Mouse (Mus musculus): ENCODE measurements around the gene Mogs. TPM values are rescaled to one million over a fixed set of nuclear protein-coding genes. Genes with fewer than 3 reads are reported as not detected.

Gene Mogs
- polyA plus RNA-seq, 1 experiment from 2014 or later = 34.9 TPM

DNA sequence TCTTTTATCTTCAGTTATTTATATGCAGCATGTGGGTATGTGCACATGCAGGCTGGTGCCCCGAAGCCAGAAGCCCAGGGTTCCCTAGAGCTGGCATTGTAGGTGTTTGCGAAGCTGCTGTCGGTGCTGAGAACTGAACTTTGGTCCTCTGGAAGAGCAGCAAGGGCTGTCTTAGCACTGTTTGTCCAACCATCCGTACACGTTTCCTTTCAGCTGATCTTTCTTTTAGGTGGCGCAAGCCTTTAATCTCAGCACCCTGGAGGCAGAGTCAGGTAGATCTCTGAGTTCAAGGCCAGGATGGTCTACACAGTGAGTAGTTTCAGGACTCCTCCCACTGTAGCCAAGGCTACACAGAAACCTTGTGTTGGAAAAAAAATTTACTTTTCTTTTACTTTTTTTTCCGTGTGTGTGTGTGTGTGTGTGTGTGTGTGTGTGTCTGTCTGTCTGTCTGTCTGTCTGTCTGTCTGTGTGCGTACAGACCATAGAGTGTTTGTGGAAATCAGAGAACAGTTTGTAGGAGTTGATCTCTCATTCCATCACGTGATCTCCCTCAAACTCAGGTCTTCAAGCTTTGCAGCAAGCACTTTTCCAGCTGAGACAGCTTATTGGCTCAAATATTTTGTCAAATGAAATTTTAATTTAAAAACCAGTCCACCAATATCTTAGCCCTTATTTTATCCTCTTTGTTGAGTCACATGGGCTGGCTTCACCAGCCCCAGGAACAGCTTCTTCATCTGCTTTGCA, 17.1 kb downstream of the Mogs start:
- H3K4me2 ChIP-seq (replicated peaks; ENCODE audit: low read depth, low read length) = no peak overlapping the region
- peak overlapping the region; percentile 89 for H3K27ac ChIP-seq (ENCODE audit: low read length)
- H3K9ac ChIP-seq (replicated peaks; ENCODE audit: low read length) = no peak overlapping the region
- H3K4me1 ChIP-seq (ENCODE audit: insufficient read depth, low read length) = peaks cover 34% of the 10 kb centered on the region
- no peaks in the 10 kb centered on the region for H3K9me3 ChIP-seq (ENCODE audit: low read length)
- no peaks in the 10 kb centered on the region for H3K36me3 ChIP-seq (ENCODE audit: insufficient read depth, low read length)
- H3K4me3 ChIP-seq (ENCODE audit: low read length) = no peak overlapping the region
- H3K27me3 ChIP-seq (ENCODE audit: insufficient read depth, low read length) = no peaks in the 10 kb centered on the region
- 80% methylated on average over 9 of the region's 9 CpGs for WGBS
- no peak for ATAC-seq (ENCODE audit: low FRiP score, low TSS enrichment)

DNA sequence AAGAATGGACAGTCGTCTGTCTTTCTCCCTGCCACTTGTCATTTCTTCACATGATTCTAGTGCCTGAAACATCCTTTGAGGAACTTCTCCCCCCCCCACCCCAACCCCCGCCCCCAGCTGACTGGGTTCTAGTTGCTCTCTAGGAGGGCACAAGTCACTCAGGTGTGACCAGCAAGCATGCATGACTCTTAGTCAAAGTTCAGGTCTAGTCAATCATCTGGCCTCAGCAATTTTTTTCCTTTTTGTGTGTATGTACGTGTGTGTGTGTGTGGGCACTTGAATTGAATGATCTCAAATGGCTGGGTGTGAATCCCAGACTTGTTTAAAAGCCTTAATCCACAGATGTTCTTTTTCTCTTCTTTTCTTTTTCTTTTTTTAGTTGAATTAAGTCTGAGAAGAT, 18.9 kb downstream of the Mogs start:
- no peaks in the 10 kb centered on the region for H3K27me3 ChIP-seq (ENCODE audit: insufficient read depth, low read length)
- WGBS = 57% methylated on average over 3 of the region's 3 CpGs
- H3K4me1 ChIP-seq (ENCODE audit: insufficient read depth, low read length) = peaks cover 48% of the 10 kb centered on the region
- H3K4me2 ChIP-seq (replicated peaks; ENCODE audit: low read depth, low read length) = no peak overlapping the region
- H3K36me3 ChIP-seq (ENCODE audit: insufficient read depth, low read length) = no peaks in the 10 kb centered on the region
- no peak overlapping the region for H3K27ac ChIP-seq (ENCODE audit: low read length)
- H3K9me3 ChIP-seq (ENCODE audit: low read length) = no peaks in the 10 kb centered on the region
- ATAC-seq (ENCODE audit: low FRiP score, low TSS enrichment) = no peak
- no peak overlapping the region for H3K9ac ChIP-seq (replicated peaks; ENCODE audit: low read length)
- no peak overlapping the region for H3K4me3 ChIP-seq (ENCODE audit: low read length)

DNA sequence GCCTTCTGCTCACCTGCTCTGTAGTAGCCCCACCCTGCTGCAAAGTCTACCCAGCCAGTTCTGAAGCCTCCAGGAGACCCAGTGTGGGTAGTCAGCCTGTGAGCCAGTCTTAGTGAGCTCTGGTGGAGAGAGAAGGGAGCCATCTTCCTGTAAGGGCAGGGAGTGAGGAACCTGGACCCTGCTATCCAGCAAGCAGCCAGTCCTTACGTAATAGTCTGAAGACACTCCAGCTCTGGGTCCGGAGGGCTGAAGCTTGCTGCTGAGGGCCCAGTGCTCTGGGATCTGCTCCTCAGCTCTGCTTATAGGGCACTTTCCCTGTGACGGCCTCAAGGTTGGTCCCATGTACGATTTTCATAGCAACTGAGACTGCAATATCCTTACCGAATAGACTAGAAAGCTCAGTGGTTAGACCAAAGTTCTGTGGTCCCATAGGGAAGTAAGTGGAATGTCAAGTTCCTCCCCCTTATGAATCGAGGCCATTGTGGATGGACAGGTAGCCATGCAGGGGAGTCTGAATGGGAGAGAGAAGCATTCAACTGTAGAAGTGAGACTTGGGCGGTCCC, 19.7 kb downstream of the Mogs start, which contains the start of gene Rtkn:
Gene Rtkn, plus strand, starts transcription at position 513 of the 563 bp plus-strand sequence.
- H3K9me3 ChIP-seq (ENCODE audit: low read length) = no peaks in the 10 kb centered on the region
- H3K4me1 ChIP-seq (ENCODE audit: insufficient read depth, low read length) = peaks cover 48% of the 10 kb centered on the region
- ATAC-seq (ENCODE audit: low FRiP score, low TSS enrichment) = no peak
- H3K27me3 ChIP-seq (ENCODE audit: insufficient read depth, low read length) = no peaks in the 10 kb centered on the region
- peak within 1 kb of the TSS; percentile 62 for H3K4me3 ChIP-seq (ENCODE audit: low read length)
- H3K36me3 ChIP-seq (ENCODE audit: insufficient read depth, low read length) = no peaks in the 10 kb centered on the region
- H3K27ac ChIP-seq (ENCODE audit: low read length) = peak within 1 kb of the TSS; percentile 100
- WGBS = 53% methylated on average over 7 of the region's 7 CpGs
- peak within 1 kb of the TSS; percentile 69 for H3K4me2 ChIP-seq (replicated peaks; ENCODE audit: low read depth, low read length)
- peak within 1 kb of the TSS; percentile 97 for H3K9ac ChIP-seq (replicated peaks; ENCODE audit: low read length)

DNA sequence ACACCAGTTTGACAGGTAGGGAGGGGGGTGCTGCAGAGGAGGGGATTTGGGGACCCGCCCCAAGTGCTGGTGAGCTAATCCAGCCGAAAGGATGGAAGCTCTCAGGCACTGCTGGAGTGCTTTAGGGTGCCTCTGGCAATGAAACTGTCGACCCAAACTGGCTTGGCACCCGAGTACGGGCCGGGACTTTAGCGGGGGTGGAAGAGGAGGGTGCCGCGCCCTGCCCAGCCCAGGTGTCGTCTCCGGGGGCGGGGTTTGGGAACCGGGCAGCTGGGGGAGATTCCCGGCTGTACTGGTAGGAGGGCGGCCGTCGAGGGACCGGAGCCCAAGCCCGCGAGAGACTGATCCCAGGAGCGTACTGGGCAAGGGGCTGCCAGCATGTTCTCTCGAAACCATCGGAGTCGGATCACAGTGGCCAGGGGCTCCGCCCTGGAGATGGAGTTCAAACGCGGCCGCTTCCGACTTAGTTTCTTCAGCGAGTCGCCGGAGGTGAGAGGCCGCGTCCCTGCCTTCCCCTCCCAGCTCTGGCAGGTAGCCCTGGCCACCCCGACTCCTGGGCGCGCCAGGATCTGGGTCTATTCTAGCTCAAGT, 20.4 kb downstream of the Mogs start:
- H3K4me3 ChIP-seq (ENCODE audit: low read length) = peak overlapping the region; percentile 62
- ATAC-seq (ENCODE audit: low FRiP score, low TSS enrichment) = 0 out of 2 replicates have a peak, but pooled peaks have one; percentile 1
- H3K9ac ChIP-seq (replicated peaks; ENCODE audit: low read length) = peak overlapping the region; percentile 97
- no peaks in the 10 kb centered on the region for H3K27me3 ChIP-seq (ENCODE audit: insufficient read depth, low read length)
- H3K27ac ChIP-seq (ENCODE audit: low read length) = peak overlapping the region; percentile 100
- no peaks in the 10 kb centered on the region for H3K36me3 ChIP-seq (ENCODE audit: insufficient read depth, low read length)
- WGBS = 2% methylated on average over 37 of the region's 37 CpGs
- H3K4me2 ChIP-seq (replicated peaks; ENCODE audit: low read depth, low read length) = peak overlapping the region; percentile 69
- H3K4me1 ChIP-seq (ENCODE audit: insufficient read depth, low read length) = peaks cover 48% of the 10 kb centered on the region
- H3K9me3 ChIP-seq (ENCODE audit: low read length) = no peaks in the 10 kb centered on the region

DNA sequence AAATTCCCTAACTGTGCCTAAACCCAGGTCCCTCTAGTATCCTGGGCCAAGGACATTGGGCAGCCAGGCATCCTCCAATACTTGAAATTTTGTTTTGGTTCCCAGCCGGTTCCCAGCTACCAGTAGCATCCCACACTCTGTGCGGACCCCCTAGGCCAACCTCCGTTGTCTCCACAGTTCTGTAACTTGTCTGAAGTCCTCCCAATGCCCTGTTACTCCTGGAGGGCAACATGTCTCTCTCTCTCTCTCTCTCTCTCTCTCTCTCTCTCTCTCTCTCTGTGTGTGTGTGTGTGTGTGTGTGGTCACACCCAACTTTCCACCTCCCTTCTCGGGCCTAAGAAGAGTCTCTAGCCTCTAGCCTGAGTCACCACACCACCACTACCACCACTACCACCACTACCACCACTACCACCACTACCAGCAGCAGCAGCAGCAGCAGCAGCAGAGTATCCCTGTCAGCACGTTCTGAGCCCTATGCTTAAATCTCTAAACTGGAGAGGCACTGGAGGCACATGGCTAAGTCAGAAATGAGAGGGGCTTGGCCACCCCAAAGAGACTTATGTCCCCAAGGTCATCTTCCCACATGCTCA, 21.1 kb downstream of the Mogs start:
- peak; percentile 5 for ATAC-seq (ENCODE audit: low FRiP score, low TSS enrichment)
- Histone ChIP-seq H3K27ac (ENCODE audit: low read length) (peak overlapping the region; percentile 100), H3K27me3 (ENCODE audit: insufficient read depth, low read length) (no peaks in the 10 kb centered on the region), H3K9me3 (ENCODE audit: low read length) (no peaks in the 10 kb centered on the region), H3K9ac (replicated peaks; ENCODE audit: low read length) (peak overlapping the region; percentile 97), H3K4me1 (ENCODE audit: insufficient read depth, low read length) (peaks cover 43% of the 10 kb centered on the region), H3K36me3 (ENCODE audit: insufficient read depth, low read length) (no peaks in the 10 kb centered on the region), H3K4me2 (replicated peaks; ENCODE audit: low read depth, low read length) (peak overlapping the region; percentile 69), H3K4me3 (ENCODE audit: low read length) (peak overlapping the region; percentile 62)
- 9% methylated on average over 5 of the region's 5 CpGs for WGBS

DNA sequence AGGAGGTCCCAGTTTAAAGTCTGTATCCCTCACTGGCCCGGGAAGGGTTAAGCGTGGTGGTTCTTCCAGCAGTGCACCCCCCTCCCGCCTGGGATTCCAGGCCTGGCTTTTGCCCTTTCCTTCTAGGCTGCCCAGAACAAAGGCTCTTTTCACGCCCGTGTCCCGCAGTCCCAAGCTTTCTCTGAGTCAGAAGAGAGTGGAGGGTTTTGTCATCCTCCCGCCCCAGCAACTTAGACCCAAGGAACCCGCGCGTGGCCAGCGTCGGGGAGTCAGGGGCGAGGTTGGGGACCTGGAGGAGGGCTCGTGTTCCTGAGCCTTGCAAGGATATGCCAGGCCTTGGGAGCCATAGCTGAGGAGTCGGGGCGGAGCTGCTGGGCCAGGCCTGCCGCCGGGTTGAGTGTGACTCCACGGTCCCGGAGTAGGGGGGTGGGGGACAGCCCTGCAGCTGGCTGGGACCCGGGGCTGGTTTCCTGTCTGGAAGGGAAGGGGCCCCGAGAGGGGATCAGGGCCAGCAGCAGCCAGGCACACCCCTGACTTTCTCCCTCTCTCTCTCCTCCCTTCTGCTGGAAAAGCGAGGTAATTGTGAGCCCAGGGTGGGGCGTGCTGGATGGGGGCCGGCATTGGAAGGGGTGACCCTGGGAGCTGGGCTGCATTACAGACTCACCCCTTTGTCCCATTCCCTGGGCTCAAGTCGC, 21.7 kb downstream of the Mogs start:
- Histone ChIP-seq H3K4me3 (ENCODE audit: low read length) (peak overlapping the region; percentile 62), H3K36me3 (ENCODE audit: insufficient read depth, low read length) (no peaks in the 10 kb centered on the region), H3K4me2 (replicated peaks; ENCODE audit: low read depth, low read length) (peak overlapping the region; percentile 69), H3K9me3 (ENCODE audit: low read length) (no peaks in the 10 kb centered on the region), H3K27ac (ENCODE audit: low read length) (peak overlapping the region; percentile 100), H3K9ac (replicated peaks; ENCODE audit: low read length) (peak overlapping the region; percentile 97), H3K4me1 (ENCODE audit: insufficient read depth, low read length) (peaks cover 43% of the 10 kb centered on the region), H3K27me3 (ENCODE audit: insufficient read depth, low read length) (no peaks in the 10 kb centered on the region)
- under 1% methylated on average over 26 of the region's 26 CpGs for WGBS
- peak; percentile 79 for ATAC-seq (ENCODE audit: low FRiP score, low TSS enrichment)

DNA sequence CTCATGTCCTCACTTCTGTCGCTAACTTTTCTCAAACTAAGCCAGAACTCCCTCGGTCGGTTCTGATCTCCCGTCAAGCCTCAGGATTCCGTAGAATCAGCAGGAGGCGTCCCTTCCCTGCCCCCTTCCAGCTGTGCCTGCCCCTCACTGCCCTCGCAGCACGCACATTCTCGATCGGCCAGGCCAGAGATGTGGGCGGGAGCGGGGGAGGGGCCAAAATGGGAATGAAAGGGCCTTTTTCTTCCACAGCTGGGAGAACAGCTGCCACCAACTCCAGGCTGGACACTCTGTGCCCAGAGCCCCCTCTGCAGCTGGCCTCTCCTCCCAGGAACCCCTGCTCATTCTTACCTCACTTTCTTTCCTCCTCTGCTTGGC, 22.3 kb downstream of the Mogs start:
- Histone ChIP-seq H3K27me3 (ENCODE audit: insufficient read depth, low read length) (no peaks in the 10 kb centered on the region), H3K36me3 (ENCODE audit: insufficient read depth, low read length) (no peaks in the 10 kb centered on the region), H3K4me1 (ENCODE audit: insufficient read depth, low read length) (peaks cover 48% of the 10 kb centered on the region), H3K27ac (ENCODE audit: low read length) (peak overlapping the region; percentile 100), H3K9ac (replicated peaks; ENCODE audit: low read length) (peak overlapping the region; percentile 97), H3K4me2 (replicated peaks; ENCODE audit: low read depth, low read length) (peak overlapping the region; percentile 69), H3K4me3 (ENCODE audit: low read length) (peak overlapping the region; percentile 62), H3K9me3 (ENCODE audit: low read length) (no peaks in the 10 kb centered on the region)
- peak; percentile 78 for ATAC-seq (ENCODE audit: low FRiP score, low TSS enrichment)
- WGBS = 0% methylated on average over 12 of the region's 12 CpGs

DNA sequence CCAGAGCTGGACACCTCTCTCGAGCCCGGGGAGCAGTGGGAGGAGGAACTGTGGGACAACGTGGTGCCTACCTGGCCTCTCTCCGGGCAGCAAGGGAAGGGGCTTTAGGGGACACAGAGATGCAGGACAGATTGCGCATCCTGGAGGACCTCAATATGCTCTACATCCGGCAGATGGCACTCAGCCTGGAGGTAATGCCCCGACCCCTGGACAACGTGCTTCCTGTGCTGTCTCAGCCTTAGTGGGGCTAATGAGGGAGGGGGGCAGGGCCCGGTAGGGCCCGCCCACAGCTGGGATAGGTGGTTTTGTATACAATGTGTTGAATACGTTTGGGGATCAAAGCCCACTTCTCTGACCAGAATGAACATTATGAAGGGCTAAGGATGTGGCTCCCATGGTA, 22.8 kb downstream of the Mogs start:
- 0% methylated on average over 11 of the region's 11 CpGs for WGBS
- ATAC-seq (ENCODE audit: low FRiP score, low TSS enrichment) = peak; percentile 23
- H3K4me2 ChIP-seq (replicated peaks; ENCODE audit: low read depth, low read length) = peak overlapping the region; percentile 69
- H3K4me1 ChIP-seq (ENCODE audit: insufficient read depth, low read length) = peaks cover 48% of the 10 kb centered on the region
- peak overlapping the region; percentile 100 for H3K27ac ChIP-seq (ENCODE audit: low read length)
- H3K9me3 ChIP-seq (ENCODE audit: low read length) = no peaks in the 10 kb centered on the region
- no peaks in the 10 kb centered on the region for H3K27me3 ChIP-seq (ENCODE audit: insufficient read depth, low read length)
- H3K9ac ChIP-seq (replicated peaks; ENCODE audit: low read length) = peak overlapping the region; percentile 97
- peak overlapping the region; percentile 62 for H3K4me3 ChIP-seq (ENCODE audit: low read length)
- H3K36me3 ChIP-seq (ENCODE audit: insufficient read depth, low read length) = no peaks in the 10 kb centered on the region

DNA sequence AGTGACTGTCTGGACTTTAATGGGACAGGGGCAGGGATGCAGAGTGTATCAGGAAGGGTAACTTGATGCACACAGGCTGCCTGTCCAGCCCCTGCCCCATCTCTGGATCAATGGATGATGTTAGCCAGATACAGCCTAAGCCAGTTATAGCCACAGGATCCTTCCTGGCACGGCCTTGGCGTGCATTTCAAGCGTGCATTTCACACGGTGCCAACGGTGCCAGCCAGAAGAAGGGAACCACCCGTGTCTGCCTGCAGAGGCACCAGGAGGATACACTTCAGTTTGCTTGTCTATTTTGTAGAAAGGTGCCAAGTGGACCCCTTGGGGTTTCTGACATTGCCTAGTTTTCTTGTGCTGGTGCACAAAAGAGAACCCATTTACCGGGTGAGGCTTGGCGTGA, 24.7 kb downstream of the Mogs start:
- Histone ChIP-seq H3K4me1 (ENCODE audit: insufficient read depth, low read length) (peaks cover 43% of the 10 kb centered on the region), H3K9me3 (ENCODE audit: low read length) (no peaks in the 10 kb centered on the region), H3K36me3 (ENCODE audit: insufficient read depth, low read length) (no peaks in the 10 kb centered on the region), H3K4me2 (replicated peaks; ENCODE audit: low read depth, low read length) (no peak overlapping the region), H3K27me3 (ENCODE audit: insufficient read depth, low read length) (no peaks in the 10 kb centered on the region), H3K4me3 (ENCODE audit: low read length) (no peak overlapping the region), H3K27ac (ENCODE audit: low read length) (no peak overlapping the region), H3K9ac (replicated peaks; ENCODE audit: low read length) (no peak overlapping the region)
- ATAC-seq (ENCODE audit: low FRiP score, low TSS enrichment) = no peak
- 94% methylated on average over 8 of the region's 8 CpGs for WGBS
